Mouse (Mus musculus): ENCODE data around the gene Trim65. TPM values are rescaled to one million over a fixed set of nuclear protein-coding genes. Genes with fewer than 3 reads are reported as not detected.

Trim65 gene
- polyA plus RNA-seq, 1 experiment from 2014 or later: 3.1 TPM

GRCm38 (mm10) chr11:116106963-116107776 lies 23.8 kb downstream of the Trim65 start:
- WGBS: 22% methylated on average over 14 of the region's 14 CpGs
- TF ChIP-seq CTCF (IDR thresholded peaks at IDR 0.05; ENCODE audit: low read depth): peak; percentile 48; the same call in 1 of the 2 replicates
- Histone ChIP-seq H3K9ac (ENCODE audit: low read depth, low read length) (peak overlapping the region; percentile 73; the same call in 1 of the 2 replicates), H3K9me3 (replicated peaks; ENCODE audit: low read length) (no peaks in the 10 kb centered on the region), H3K27me3 (ENCODE audit: insufficient read depth, low read length) (no peaks in the 10 kb centered on the region), H3K36me3 (ENCODE audit: insufficient read depth, low read length) (no peaks in the 10 kb centered on the region; the same call in 1 of the 2 replicates), H3K4me3 (replicated peaks; ENCODE audit: low read depth, low read length) (peak overlapping the region; percentile 58), H3K4me2 (ENCODE audit: low read length) (peak overlapping the region; percentile 84), H3K27ac (peak overlapping the region; percentile 81), H3K4me1 (replicated peaks; ENCODE audit: insufficient read depth, low read length) (peaks cover 49% of the 10 kb centered on the region)
- ATAC-seq (replicated peaks; ENCODE audit: low FRiP score, low read depth) (no peak), DNase-seq (ENCODE audit: low spot score) (no peak)

GRCm38 (mm10) chr11:116106154-116106962 lies 24.6 kb downstream of the Trim65 start:
- H3K9ac ChIP-seq (ENCODE audit: low read depth, low read length): no peak overlapping the region; the same call in 1 of the 2 replicates
- no peaks in the 10 kb centered on the region for H3K9me3 ChIP-seq (replicated peaks; ENCODE audit: low read length)
- WGBS: 23% methylated on average over 32 of the region's 32 CpGs
- no peaks in the 10 kb centered on the region for H3K27me3 ChIP-seq (ENCODE audit: insufficient read depth, low read length)
- H3K27ac ChIP-seq: peak overlapping the region; percentile 81
- H3K36me3 ChIP-seq (ENCODE audit: insufficient read depth, low read length): no peaks in the 10 kb centered on the region; the same call in 1 of the 2 replicates
- DNase-seq (ENCODE audit: low spot score) (peak; percentile 52), ATAC-seq (replicated peaks; ENCODE audit: low FRiP score, low read depth) (no peak)
- H3K4me2 ChIP-seq (ENCODE audit: low read length): peak overlapping the region; percentile 84
- H3K4me1 ChIP-seq (replicated peaks; ENCODE audit: insufficient read depth, low read length): peaks cover 57% of the 10 kb centered on the region
- no peak overlapping the region for H3K4me3 ChIP-seq (replicated peaks; ENCODE audit: low read depth, low read length)
- no peak for TF ChIP-seq CTCF (IDR thresholded peaks at IDR 0.05; ENCODE audit: low read depth)

GRCm38 (mm10) chr11:116105065-116105464 lies 25.9 kb downstream of the Trim65 start:
- Histone ChIP-seq H3K4me2 (ENCODE audit: low read length) (no peak overlapping the region), H3K27ac (no peak overlapping the region), H3K4me1 (replicated peaks; ENCODE audit: insufficient read depth, low read length) (peaks cover 61% of the 10 kb centered on the region), H3K9ac (ENCODE audit: low read depth, low read length) (no peak overlapping the region), H3K4me3 (replicated peaks; ENCODE audit: low read depth, low read length) (no peak overlapping the region), H3K27me3 (ENCODE audit: insufficient read depth, low read length) (no peaks in the 10 kb centered on the region), H3K36me3 (ENCODE audit: insufficient read depth, low read length) (no peaks in the 10 kb centered on the region; the same call in 1 of the 2 replicates), H3K9me3 (replicated peaks; ENCODE audit: low read length) (no peaks in the 10 kb centered on the region)
- no peak for TF ChIP-seq CTCF (IDR thresholded peaks at IDR 0.05; ENCODE audit: low read depth)
- 81% methylated on average over 2 of the region's 2 CpGs for WGBS
- DNase-seq (ENCODE audit: low spot score) (no peak), ATAC-seq (replicated peaks; ENCODE audit: low FRiP score, low read depth) (no peak)

- Histone ChIP-seq H3K36me3 (ENCODE audit: insufficient read depth, low read length) (no peaks in the 10 kb centered on the region; the same call in 1 of the 2 replicates), H3K4me1 (replicated peaks; ENCODE audit: insufficient read depth, low read length) (peaks cover 70% of the 10 kb centered on the region), H3K27ac (peak overlapping the region; percentile 83), H3K9ac (ENCODE audit: low read depth, low read length) (peak overlapping the region; percentile 5; the same call in 1 of the 2 replicates), H3K9me3 (replicated peaks; ENCODE audit: low read length) (no peaks in the 10 kb centered on the region), H3K4me3 (replicated peaks; ENCODE audit: low read depth, low read length) (no peak overlapping the region), H3K4me2 (ENCODE audit: low read length) (peak overlapping the region; percentile 1; the same call in 1 of the 2 replicates), H3K27me3 (ENCODE audit: insufficient read depth, low read length) (no peaks in the 10 kb centered on the region)
- no peak for TF ChIP-seq CTCF (IDR thresholded peaks at IDR 0.05; ENCODE audit: low read depth)
- DNase-seq (ENCODE audit: low spot score) (peak; percentile 79), ATAC-seq (replicated peaks; ENCODE audit: low FRiP score, low read depth) (peak; percentile 53)
- 24% methylated on average over 14 of the region's 14 CpGs for WGBS
These were observed 26.8 kb downstream of the Trim65 start for GRCm38 (mm10) chr11:116104006-116104646.

- ATAC-seq (replicated peaks; ENCODE audit: low FRiP score, low read depth) (no peak), DNase-seq (ENCODE audit: low spot score) (no peak)
- Histone ChIP-seq H3K27me3 (ENCODE audit: insufficient read depth, low read length) (no peaks in the 10 kb centered on the region), H3K4me3 (replicated peaks; ENCODE audit: low read depth, low read length) (no peak overlapping the region), H3K36me3 (ENCODE audit: insufficient read depth, low read length) (no peaks in the 10 kb centered on the region; the same call in 1 of the 2 replicates), H3K4me1 (replicated peaks; ENCODE audit: insufficient read depth, low read length) (peaks cover 74% of the 10 kb centered on the region), H3K4me2 (ENCODE audit: low read length) (no peak overlapping the region), H3K9me3 (replicated peaks; ENCODE audit: low read length) (no peaks in the 10 kb centered on the region), H3K27ac (peak overlapping the region; percentile 83), H3K9ac (ENCODE audit: low read depth, low read length) (peak overlapping the region; percentile 5; the same call in 1 of the 2 replicates)
- TF ChIP-seq CTCF (IDR thresholded peaks at IDR 0.05; ENCODE audit: low read depth): no peak
- 62% methylated on average over 12 of the region's 12 CpGs for WGBS
These were observed 27.4 kb downstream of the Trim65 start for GRCm38 (mm10) chr11:116103572-116103971.
